Mouse (Mus musculus) midbrain, embryonic 11.5 days (tissue): ENCODE data around the gene Adat2. TPM values are rescaled to one million over a fixed set of nuclear protein-coding genes. Genes with fewer than 3 reads are reported as not detected.

Experiments used
- ATAC-seq: fragments of 200-750 bp; cut with Nextera tagmentation; 2 replicates; pipeline ENCODE4 v1.8.0; 2017; ENCODE audit warnings: moderate TSS enrichment, moderate library complexity; ENCODE audit not compliant: low FRiP score
- DNase-seq: peaks from one replicate; pipeline ENCODE4 v3.0.0; 2015; ENCODE audit warnings: low spot score; ENCODE audit errors: missing footprints
- H3K27ac ChIP-seq: fragments of 300-500 bp; sonication (generic); 2 replicates; pipeline ENCODE4 v1.5.1; 2014; ENCODE audit warnings: low read depth, low read length
- H3K27me3 ChIP-seq: fragments of 300-500 bp; sonication (generic); 2 replicates; pipeline ENCODE4 v1.6.1; 2014; ENCODE audit warnings: mild to moderate bottlenecking, low read length, moderate library complexity, mixed read lengths; ENCODE audit not compliant: control insufficient read depth, insufficient read depth
- H3K36me3 ChIP-seq: fragments of 300-500 bp; sonication (generic); 2 replicates; pipeline ENCODE4 v1.6.1; 2014; ENCODE audit warnings: mild to moderate bottlenecking, low read length, moderate library complexity, mixed read lengths; ENCODE audit not compliant: control insufficient read depth, insufficient read depth
- H3K4me1 ChIP-seq: fragments of 300-500 bp; sonication (generic); 2 replicates; pipeline ENCODE4 v1.6.1; 2014; ENCODE audit warnings: low read length; ENCODE audit not compliant: control insufficient read depth, insufficient read depth
- H3K4me2 ChIP-seq: fragments of 300-500 bp; sonication (generic); 2 replicates; pipeline ENCODE4 v1.6.1; 2014; ENCODE audit warnings: mild to moderate bottlenecking, moderate library complexity
- H3K4me3 ChIP-seq: fragments of 300-500 bp; sonication (generic); 2 replicates; pipeline ENCODE4 v1.5.1; 2014; ENCODE audit warnings: low read depth, low read length
- H3K9ac ChIP-seq: fragments of 300-500 bp; sonication (generic); 2 replicates; pipeline ENCODE4 v1.6.1; 2014; ENCODE audit warnings: low read length
- H3K9me3 ChIP-seq: fragments of 300-500 bp; sonication (generic); 2 replicates; pipeline ENCODE4 v1.6.1; 2016; ENCODE audit warnings: low read length; ENCODE audit not compliant: control insufficient read depth
- WGBS: fragments of 180-500 bp; shearing (Covaris S2); extraction: QIAGEN DNeasy Blood & Tissue Kit; methylation state at CpG from one replicate; pipeline ENCODE4 v1.1.7; 2014; 5-methylcytosine and 5-hydroxymethylcytosine counted together
- polyA plus RNA-seq: library from polyadenylated mRNA; unstranded; fragments of >200 nt; fragmentation: Nextera tagmentation; extraction: Ambion mirVana; gene quantifications from 2 replicates; pipeline ENCODE4 v1.2.1, GENCODE M21; 2014

Gene Adat2
- polyA plus RNA-seq, 1 experiment from 2014 or later: 4.9 TPM

- Histone ChIP-seq H3K4me2 (no peak overlapping the region), H3K9me3 (no peaks in the 10 kb centered on the region), H3K4me1 (no peaks in the 10 kb centered on the region), H3K27ac (no peak overlapping the region), H3K4me3 (no peak overlapping the region), H3K36me3 (no peaks in the 10 kb centered on the region), H3K27me3 (no peaks in the 10 kb centered on the region), H3K9ac (no peak overlapping the region)
- DNase-seq (no peak), ATAC-seq (no peak)
- 90% methylated on average over 13 of the region's 13 CpGs for WGBS
Observed at GRCm38 (mm10) chr10:13560014-13560674, 7.5 kb downstream of the Adat2 start.

DNA sequence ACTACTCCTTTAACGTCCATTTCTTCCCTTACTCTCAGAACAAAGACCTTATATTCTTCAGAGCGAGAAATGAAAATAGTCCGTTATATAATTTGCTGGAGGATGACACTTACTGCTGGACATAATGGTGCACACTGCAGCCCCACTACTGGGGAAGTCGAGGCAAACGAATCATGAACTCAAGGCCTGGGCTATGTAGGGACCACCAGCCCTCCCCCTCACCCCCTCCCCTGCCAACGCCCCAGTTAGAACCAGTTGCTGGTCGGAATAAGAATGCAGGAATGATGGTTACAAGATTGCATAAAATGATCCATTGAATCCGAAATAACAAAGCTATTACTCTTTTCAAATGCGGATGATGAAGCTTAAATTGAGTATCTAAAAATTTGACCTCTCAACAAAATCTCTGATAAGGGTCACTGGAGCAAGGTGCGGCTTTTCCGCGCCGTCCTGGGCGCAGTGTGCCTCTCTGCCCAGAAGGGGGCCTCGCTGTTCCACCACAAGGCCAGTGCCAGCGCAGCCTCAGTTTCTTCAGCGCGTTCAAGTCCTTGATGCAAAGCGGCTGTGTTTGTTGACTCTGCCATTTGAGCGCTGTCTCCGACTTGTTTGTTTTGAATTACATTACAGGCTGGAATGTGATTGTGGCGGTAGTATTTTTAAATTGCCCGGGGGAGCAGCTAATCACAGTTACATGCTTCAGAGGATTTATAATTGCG is 11.8 kb downstream of the Adat2 start:
- peak; percentile 79 for ATAC-seq
- H3K4me1 ChIP-seq: no peaks in the 10 kb centered on the region
- 28% methylated on average over 24 of the region's 24 CpGs for WGBS
- H3K36me3 ChIP-seq: no peaks in the 10 kb centered on the region
- H3K9me3 ChIP-seq: no peaks in the 10 kb centered on the region
- DNase-seq: peak; percentile 92
- no peak overlapping the region for H3K27ac ChIP-seq
- peak overlapping the region; percentile 32 for H3K4me2 ChIP-seq
- H3K27me3 ChIP-seq: no peaks in the 10 kb centered on the region
- no peak overlapping the region for H3K4me3 ChIP-seq
- H3K9ac ChIP-seq: no peak overlapping the region

DNA sequence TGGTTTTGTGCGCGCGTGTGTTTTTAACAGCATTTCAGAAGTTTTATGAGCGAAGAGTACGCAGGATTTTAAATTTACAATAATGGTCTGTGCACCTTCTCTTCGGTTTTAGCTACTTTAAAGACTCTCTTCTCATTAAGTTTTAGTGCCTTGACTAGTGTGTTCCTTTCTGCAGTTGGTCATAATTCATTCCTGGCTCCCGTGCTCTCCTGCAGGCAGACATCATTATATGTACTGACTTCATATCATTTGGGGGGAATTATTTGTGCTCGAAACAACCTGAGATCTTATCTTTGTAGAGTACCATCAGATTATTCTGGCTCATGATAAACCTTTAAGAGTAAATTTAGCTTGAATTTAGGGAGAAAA is 12.4 kb downstream of the Adat2 start:
- Histone ChIP-seq H3K9ac (no peak overlapping the region), H3K4me2 (peak overlapping the region; percentile 32), H3K27ac (no peak overlapping the region), H3K9me3 (no peaks in the 10 kb centered on the region), H3K27me3 (no peaks in the 10 kb centered on the region), H3K4me1 (no peaks in the 10 kb centered on the region), H3K36me3 (no peaks in the 10 kb centered on the region), H3K4me3 (no peak overlapping the region)
- DNase-seq (no peak), ATAC-seq (no peak)
- WGBS: 69% methylated on average over 8 of the region's 8 CpGs

- Histone ChIP-seq H3K9me3 (no peaks in the 10 kb centered on the region), H3K4me2 (no peak overlapping the region), H3K27ac (no peak overlapping the region), H3K9ac (no peak overlapping the region), H3K4me1 (no peaks in the 10 kb centered on the region), H3K4me3 (no peak overlapping the region), H3K36me3 (no peaks in the 10 kb centered on the region), H3K27me3 (no peaks in the 10 kb centered on the region)
- WGBS: 61% methylated on average over 13 of the region's 13 CpGs
- ATAC-seq: no peak
- no peak for DNase-seq
Observed at GRCm38 (mm10) chr10:13566393-13566792, 13.7 kb downstream of the Adat2 start.

- no peak for DNase-seq
- H3K36me3 ChIP-seq: no peaks in the 10 kb centered on the region
- H3K4me1 ChIP-seq: no peaks in the 10 kb centered on the region
- H3K4me2 ChIP-seq: no peak overlapping the region
- no peaks in the 10 kb centered on the region for H3K9me3 ChIP-seq
- WGBS: 49% methylated on average over 7 of the region's 7 CpGs
- H3K9ac ChIP-seq: no peak overlapping the region
- peak; percentile 55 for ATAC-seq
- H3K27ac ChIP-seq: no peak overlapping the region
- no peaks in the 10 kb centered on the region; the same call in 1 of the 2 replicates for H3K27me3 ChIP-seq
- no peak overlapping the region for H3K4me3 ChIP-seq
Observed at GRCm38 (mm10) chr10:13569818-13570217, 17.1 kb downstream of the Adat2 start.

DNA sequence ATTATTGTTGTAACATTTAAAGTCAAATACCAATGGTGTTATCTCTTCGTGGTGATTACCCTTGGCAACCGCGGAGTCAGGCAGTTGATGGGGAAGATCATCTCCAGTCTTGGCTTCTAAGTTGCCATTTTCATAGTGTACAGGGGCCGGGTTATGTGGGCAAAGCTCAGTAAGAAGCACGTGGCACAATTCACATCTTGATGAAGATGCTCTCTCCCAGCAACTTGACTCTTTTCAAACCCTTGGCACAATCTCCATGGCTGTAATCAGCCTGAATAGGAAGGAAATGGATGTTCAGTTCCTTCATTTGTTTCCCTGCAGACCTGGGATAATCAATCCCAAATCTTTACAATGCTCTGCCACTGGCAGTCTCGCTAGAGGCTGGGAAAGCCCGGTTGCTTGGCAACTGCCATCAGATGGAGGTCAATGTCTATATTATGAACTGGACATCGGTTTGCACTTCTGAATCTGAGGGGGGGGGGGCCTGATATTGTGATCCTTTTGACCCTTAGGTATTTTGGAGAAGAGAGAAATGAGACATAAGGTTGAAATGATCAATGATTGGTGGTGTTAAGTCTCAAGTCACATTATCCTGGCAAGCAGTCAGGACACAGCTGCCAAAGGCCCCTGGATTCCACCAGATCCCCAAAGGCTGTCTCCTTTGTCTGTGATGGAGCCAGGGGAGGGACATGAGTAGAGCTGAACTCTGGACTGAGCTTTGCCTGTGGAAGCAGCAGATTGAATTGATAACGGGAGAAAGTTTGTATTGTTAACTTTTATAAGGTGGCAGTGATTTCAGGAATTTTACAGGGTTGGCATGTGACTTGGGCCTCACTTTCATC is 18.2 kb downstream of the Adat2 start:
- Histone ChIP-seq H3K4me2 (no peak overlapping the region), H3K4me1 (no peaks in the 10 kb centered on the region), H3K9me3 (no peaks in the 10 kb centered on the region), H3K36me3 (no peaks in the 10 kb centered on the region), H3K4me3 (no peak overlapping the region), H3K27me3 (no peaks in the 10 kb centered on the region; the same call in 1 of the 2 replicates), H3K27ac (no peak overlapping the region), H3K9ac (no peak overlapping the region)
- ATAC-seq (peak; percentile 56; the same call in 1 of the 2 replicates), DNase-seq (no peak)
- 56% methylated on average over 9 of the region's 9 CpGs for WGBS

DNA sequence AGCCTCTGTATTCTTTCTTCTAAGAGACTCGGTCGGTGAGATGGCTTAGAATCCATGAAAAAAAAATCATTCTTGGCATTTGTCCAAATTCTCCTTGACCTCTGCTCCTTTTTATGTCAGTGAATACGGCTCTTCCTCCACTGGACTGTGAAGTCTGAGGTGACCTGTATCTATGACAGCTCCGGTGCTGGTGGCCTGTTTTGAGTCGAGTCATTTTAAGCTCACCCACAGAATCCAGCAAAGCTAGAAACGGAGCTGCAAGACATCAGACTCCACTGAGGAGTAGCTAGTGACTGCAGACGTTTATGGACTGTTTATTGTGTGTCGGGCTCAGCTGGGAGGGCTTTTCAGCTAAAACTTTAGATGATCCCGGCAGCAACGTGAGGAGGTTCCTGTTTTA is 19.3 kb downstream of the Adat2 start:
- H3K9me3 ChIP-seq: no peaks in the 10 kb centered on the region
- WGBS: 70% methylated on average over 10 of the region's 10 CpGs
- DNase-seq: no peak

GRCm38 (mm10) chr10:13572410-13572809 is 19.7 kb downstream of the Adat2 start:
- WGBS: 88% methylated on average over 6 of the region's 6 CpGs
- Histone ChIP-seq H3K4me3 (no peak overlapping the region), H3K9me3 (no peaks in the 10 kb centered on the region), H3K27ac (no peak overlapping the region), H3K4me2 (no peak overlapping the region), H3K9ac (no peak overlapping the region), H3K27me3 (no peaks in the 10 kb centered on the region; the same call in 1 of the 2 replicates), H3K36me3 (no peaks in the 10 kb centered on the region), H3K4me1 (no peaks in the 10 kb centered on the region)
- DNase-seq (no peak), ATAC-seq (no peak)

More for the DNA sequence above, 19.3 kb downstream of the Adat2 start:
- Histone ChIP-seq H3K36me3 (no peaks in the 10 kb centered on the region), H3K27ac (no peak overlapping the region), H3K27me3 (no peaks in the 10 kb centered on the region; the same call in 1 of the 2 replicates), H3K4me3 (no peak overlapping the region), H3K4me2 (no peak overlapping the region), H3K9ac (no peak overlapping the region), H3K4me1 (no peaks in the 10 kb centered on the region)
- ATAC-seq: no peak

DNA sequence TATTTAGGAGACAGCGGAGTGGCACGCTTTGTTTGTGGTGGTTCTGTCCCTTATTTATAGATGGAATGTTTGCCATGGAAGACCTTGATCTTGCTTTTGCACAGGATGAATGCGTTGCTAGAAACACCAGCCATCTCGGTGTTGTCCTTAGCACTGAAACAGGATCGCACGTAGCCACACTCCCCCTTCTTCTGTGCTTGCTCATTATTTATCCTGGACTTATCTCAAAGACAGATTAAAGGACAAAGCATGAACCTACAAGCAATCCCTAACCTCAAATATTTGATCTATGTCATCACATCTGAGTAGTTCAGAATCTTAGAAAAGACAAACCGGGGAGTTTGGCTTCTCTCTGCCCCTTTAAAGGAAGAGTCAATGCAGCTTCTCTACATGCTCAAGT is 24.4 kb downstream of the Adat2 start:
- no peak overlapping the region for H3K4me2 ChIP-seq
- no peak overlapping the region for H3K27ac ChIP-seq
- H3K4me1 ChIP-seq: no peaks in the 10 kb centered on the region
- H3K27me3 ChIP-seq: no peaks in the 10 kb centered on the region; the same call in 1 of the 2 replicates
- ATAC-seq: no peak
- 78% methylated on average over 7 of the region's 7 CpGs for WGBS
- H3K4me3 ChIP-seq: no peak overlapping the region
- H3K9ac ChIP-seq: no peak overlapping the region
- no peaks in the 10 kb centered on the region for H3K9me3 ChIP-seq
- no peaks in the 10 kb centered on the region for H3K36me3 ChIP-seq
- DNase-seq: no peak
